Mouse (Mus musculus): ENCODE results near the gene Pde8a.

Gene Pde8a

DNA sequence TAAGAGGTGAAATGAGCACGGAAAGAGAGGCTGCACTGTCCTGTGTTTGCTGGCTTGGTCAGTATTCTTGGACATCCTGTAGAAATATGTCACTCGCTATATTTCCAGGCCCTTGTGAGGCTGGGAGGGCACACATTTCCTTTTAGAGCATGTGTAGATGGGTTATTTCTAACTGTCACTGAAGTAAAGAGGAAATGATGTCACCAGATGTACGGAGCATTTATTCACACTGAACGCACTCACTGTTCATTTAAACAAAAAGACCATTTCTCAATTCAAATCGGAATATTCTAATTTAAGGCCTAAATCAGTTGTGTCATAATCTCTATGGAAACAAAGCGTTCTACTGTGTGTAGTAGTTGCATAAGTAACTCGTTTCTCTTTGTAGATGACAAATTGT lies 48.2 kb downstream of the Pde8a start:
- DNase-seq (ENCODE audit: extremely low read depth, low read depth, low spot score), result no peak

DNA sequence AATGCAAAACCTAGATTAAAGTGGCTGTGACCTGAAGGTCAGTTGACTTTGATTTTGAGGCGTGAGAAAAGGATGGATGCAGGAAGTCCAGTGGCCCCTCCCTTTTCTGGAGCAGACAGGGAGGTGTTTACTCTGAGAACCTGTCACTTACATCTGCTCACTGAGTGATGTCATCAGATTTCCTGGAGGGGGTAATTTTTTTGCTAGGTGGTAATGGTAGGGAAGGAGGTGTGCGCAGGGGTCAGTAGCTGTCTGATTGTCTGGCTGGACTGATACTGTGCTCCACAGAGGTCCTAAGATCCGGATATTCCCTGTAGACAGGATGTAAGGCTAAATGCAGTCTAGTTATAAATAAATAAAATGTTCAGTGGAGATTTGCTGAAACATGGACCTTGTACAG lies 59.5 kb downstream of the Pde8a start:
- no peak for DNase-seq (ENCODE audit: extremely low read depth, low read depth, low spot score)

DNA sequence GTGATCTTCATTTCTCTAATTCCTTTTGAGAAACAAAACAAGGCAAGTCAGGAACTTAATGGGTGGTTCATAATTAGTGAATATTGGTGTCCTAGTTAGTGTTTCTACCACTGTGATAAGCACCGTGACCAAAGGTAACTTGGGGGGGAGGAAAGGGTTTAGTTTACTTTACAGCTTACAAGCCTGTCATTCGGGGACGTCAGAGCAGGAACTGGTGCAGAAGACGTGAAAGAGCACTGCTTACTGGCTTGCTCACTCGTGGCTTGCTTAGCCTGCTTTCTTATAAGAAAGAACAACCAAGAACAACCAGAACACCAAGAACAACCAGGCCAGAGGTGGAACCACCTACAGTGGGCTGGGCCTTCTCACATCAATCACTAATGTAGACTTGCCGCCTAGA lies 65.6 kb downstream of the Pde8a start:
- DNase-seq (ENCODE audit: extremely low read depth, low read depth, low spot score), result no peak

DNA sequence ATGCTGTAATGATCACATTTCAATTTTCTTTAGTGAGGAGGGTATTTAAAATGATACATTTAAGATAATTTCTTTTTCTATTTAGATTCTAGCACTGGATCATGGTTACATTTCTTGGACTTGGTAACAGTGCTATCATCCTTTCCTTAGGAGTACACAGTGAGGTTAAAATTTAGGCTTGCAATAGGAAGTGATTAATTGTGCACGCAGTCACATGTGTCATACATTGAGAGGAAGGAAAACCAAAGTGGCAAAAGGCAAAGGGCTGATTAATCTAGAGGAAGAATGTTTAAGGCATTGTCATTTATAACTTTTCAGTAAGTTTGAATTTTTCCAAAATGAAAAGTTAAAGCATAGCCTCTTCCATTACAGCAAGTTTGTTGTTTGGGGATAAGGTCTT lies 67.8 kb downstream of the Pde8a start:
- no peak for DNase-seq (ENCODE audit: extremely low read depth, low read depth, low spot score)

- DNase-seq (ENCODE audit: extremely low read depth, low read depth, low spot score), result no peak
Measured at GRCm38 (mm10) chr7:81286456-81286855, 73.1 kb downstream of the Pde8a start.

- DNase-seq (ENCODE audit: extremely low read depth, low read depth, low spot score), result no peak
Measured at GRCm38 (mm10) chr7:81286946-81287345, 73.5 kb downstream of the Pde8a start.

- no peak for DNase-seq (ENCODE audit: extremely low read depth, low read depth, low spot score)
Measured at GRCm38 (mm10) chr7:81295169-81295568, 81.8 kb downstream of the Pde8a start.

DNA sequence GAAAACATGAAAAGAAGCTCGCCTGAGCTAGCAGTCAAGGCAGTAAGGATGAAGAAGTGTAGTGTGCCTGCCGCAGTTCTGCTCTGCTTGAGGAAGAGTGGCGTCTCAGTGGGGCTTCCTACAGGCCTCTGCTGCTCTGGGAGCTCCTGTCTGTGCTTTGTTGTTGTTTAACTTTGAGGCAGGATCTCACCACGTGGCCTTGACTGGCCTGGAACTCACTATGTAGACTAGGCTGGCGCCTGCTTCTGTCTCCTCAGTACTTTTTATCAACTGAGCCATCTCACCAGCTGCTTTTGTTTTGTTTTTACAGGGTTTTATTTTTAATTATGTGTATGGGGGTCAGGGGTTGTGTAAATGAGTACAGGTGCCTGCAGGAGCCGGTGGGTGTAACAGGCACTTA lies 84.8 kb downstream of the Pde8a start:
- DNase-seq (ENCODE audit: extremely low read depth, low read depth, low spot score), result no peak

DNA sequence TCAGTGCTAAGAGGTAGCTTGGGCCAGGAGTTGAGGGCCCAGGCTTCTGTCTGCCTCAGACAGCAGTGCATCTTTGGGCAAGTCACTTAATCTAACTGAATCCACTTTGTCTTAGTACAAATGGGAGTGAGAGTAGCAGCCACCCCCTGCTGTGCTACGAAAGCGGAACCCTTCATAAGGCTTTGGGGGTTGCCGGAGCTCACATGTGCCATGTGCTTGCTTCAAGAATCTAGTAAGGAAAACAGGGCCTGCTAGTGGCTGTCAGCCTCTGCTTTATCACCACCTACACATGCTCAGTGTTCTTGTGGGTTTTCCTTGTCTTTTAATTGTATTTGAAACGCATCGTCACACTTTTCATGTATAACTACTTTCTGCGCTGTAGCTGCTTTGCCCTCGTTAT lies 87.9 kb downstream of the Pde8a start:
- DNase-seq (ENCODE audit: extremely low read depth, low read depth, low spot score), result no peak

DNA sequence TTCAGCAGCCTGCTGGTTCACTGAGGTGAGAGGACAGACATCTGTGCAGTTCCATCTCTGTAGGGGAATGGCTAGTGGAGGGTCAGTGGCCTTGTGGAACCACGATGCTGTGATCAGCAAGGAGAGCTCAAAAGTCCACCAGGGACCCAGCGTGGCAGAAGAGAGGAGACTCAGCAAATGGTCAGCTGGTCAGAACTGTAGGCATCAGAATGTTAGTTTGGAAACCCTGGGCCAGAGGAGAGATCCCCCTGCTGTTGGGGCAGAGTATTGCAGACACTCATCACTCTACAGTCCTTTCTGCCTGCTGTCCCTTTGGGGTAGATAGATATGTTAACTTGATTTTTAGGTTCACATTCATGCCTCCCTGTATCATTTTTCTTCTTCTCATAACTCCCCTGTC lies 90.3 kb downstream of the Pde8a start:
- no peak for DNase-seq (ENCODE audit: extremely low read depth, low read depth, low spot score)

DNA sequence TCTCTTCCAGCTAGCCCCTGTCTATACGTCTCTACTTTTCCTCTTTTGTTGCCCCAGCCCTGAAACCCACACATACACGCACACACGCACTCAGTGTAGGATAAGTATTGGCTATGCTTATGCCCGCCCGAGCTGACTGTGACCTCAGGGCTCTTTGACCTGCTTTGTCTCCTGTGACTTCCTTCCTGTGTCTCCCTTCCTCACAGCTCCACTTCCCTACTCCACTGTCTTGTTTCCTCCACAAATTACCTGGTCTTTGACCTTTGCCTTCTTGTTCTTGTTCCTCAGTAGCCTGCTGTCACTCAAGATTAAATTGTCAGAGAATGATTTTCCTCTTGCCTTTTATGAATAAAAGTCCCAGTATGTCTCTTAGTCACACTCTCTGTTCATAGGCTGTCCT lies 90.7 kb downstream of the Pde8a start:
- DNase-seq (ENCODE audit: extremely low read depth, low read depth, low spot score), result no peak

DNA sequence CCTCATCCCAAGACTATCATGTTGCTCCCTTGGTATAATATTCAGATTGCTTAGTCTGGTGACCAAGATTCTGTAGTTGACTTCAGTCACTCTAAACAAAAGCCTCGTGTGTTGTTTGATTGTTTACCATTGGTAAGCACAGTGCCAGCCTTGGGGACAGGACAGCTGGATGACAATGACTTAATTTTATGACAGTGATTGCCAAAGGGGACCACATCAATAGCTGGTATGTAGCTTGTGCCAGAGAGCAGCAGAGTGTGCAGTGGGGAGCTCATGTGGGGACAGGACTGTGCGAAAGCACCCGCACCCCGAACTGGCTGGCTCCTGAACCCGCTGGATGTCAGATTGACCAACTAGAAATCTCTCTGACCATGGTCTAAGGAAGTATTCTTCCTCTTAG lies 91.3 kb downstream of the Pde8a start:
- DNase-seq (ENCODE audit: extremely low read depth, low read depth, low spot score), result no peak

- no peak for DNase-seq (ENCODE audit: extremely low read depth, low read depth, low spot score)
Measured at GRCm38 (mm10) chr7:81307735-81308134, 94.3 kb downstream of the Pde8a start.

- no peak for DNase-seq (ENCODE audit: extremely low read depth, low read depth, low spot score)
Measured at GRCm38 (mm10) chr7:81309247-81309646, 95.9 kb downstream of the Pde8a start.

- DNase-seq (ENCODE audit: extremely low read depth, low read depth, low spot score), result peak; percentile 84
Measured at GRCm38 (mm10) chr7:81311130-81311529, 97.7 kb downstream of the Pde8a start.

- no peak for DNase-seq (ENCODE audit: extremely low read depth, low read depth, low spot score)
Measured at GRCm38 (mm10) chr7:81311581-81311980, 98.2 kb downstream of the Pde8a start.

DNA sequence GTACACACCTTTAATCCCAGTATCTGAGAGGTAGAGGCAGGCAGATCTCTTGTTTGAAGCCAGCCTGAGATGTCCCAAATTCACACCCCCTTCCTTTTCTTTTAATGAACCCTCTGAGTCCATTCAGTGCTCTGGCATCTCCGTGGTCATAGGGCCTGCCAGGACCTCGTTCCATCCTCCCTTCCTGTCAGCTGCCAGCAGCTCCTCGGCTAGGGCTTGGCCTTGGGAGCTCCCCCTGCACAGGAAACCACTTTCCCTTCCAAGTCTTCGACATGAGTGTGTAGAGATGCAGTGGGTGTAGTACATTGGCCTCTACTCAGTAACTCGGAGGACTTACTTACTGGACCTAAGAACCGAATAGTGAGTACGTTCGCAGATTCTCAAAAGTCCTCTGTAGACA lies 102.2 kb downstream of the Pde8a start:
- no peak for DNase-seq (ENCODE audit: extremely low read depth, low read depth, low spot score)

DNA sequence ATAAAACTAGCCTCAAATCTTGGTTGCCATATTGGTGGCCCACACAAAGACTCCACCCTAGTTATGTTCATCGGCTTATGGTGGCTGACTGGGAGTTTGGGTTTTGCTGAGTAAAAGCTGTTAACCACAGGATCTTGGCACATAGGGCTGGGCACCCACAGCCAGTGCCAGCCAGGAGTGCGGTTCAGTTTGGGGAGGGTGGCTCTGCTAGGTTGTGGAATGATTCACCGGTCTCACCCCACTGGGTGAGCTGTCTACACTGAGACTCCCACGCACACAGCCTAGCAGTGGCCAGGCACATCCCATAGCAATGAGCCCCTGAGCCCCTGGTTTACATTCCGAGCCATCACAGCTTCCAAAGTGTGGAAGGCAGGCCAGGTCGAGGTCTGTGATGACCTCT lies 106.4 kb downstream of the Pde8a start:
- DNase-seq (ENCODE audit: extremely low read depth, low read depth, low spot score), result no peak

DNA sequence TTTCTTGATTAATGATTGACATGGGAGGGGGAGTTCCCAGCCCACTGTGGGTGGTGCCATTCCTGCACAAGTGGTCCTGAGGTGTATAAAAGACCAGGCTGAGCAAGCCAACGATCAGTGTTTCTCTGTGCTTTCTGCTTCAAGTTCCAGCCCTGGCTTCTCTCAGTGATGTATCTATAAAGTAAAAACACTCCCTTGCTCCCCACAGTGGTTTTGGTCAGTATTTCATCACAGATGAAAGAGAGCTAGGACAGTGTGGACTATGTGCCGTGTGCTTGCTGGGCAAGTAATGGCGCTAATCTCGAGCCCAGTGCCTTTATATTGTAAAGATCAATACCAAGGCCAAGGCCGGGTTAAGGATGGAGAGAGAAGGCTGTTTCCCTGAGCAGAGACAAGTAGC lies 108.4 kb downstream of the Pde8a start:
- no peak for DNase-seq (ENCODE audit: extremely low read depth, low read depth, low spot score)

GRCm38 (mm10) chr7:81326043-81326442 lies 112.6 kb downstream of the Pde8a start:
- DNase-seq (ENCODE audit: extremely low read depth, low read depth, low spot score), result no peak

- DNase-seq (ENCODE audit: extremely low read depth, low read depth, low spot score), result no peak
Measured at GRCm38 (mm10) chr7:81326859-81327258, 113.5 kb downstream of the Pde8a start.

- DNase-seq (ENCODE audit: extremely low read depth, low read depth, low spot score), result no peak
Measured at GRCm38 (mm10) chr7:81327661-81328060, 114.3 kb downstream of the Pde8a start.

DNA sequence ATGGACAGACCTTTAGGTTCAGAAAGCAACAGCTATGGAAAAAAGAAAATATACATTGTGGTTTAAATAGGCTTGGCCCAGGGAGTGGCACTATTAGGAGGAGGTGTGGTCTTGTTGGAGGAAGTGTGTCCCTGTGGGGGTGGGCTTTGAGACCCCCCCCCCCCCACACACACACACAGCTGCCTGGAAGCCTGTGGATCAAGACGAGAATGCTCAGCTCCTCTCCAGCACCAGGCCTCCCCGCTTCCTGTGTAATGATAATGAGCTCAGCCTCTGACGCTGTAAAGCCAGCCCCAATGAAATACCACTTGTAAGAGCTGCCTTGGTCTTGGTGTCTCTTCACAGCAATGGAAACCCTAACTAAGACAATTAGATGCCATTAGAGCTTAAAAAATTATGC lies 117.4 kb downstream of the Pde8a start:
- DNase-seq (ENCODE audit: extremely low read depth, low read depth, low spot score), result no peak

DNA sequence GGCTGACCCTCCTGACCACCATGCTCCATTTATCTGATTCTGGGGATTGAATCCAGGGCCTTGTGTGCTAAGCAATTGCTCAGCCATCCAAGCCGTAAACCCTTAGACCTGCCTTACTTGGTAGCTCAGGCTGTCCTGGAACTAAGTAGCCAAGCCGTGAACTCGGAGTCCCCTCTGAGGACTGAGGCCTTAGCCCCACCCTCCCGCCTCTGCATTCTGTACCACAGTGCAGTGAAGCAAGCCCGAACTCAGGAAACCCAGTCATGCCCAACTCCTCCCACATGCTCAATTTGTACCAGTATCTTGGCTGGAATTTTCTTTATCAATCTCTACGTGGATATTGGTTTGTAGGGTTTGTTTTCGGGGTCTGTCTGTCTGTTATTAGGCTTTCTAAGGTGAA lies 118.5 kb downstream of the Pde8a start:
- no peak for DNase-seq (ENCODE audit: extremely low read depth, low read depth, low spot score)

Measured in fat pad, adult 2 months (tissue).